Mouse (Mus musculus) regulatory T cell (primary cell): ENCODE results near the gene Kpna2.
"Not testable (repeated sequence)": the region's sequence is repeated elsewhere in the genome, so short reads cannot be mapped to it uniquely, and the experiment has no call there.

ENCODE experiments used
- in situ Hi-C: fragments of 300-600 bp; cut with MboI, MseI; formaldehyde crosslinking; loops from one replicate; pipeline ENCODE4 v1.15.1; 2025; ENCODE audit warnings: high pct_unique_total_duplicates

The Kpna2 gene

GRCm38 (mm10) chr11:107019318-107019717 is 20.0 kb upstream of the Kpna2 start:
- in situ Hi-C loops: no loop called here

GRCm38 (mm10) chr11:107018606-107019005 is 19.3 kb upstream of the Kpna2 start:
- in situ Hi-C loops: no loop called here

GRCm38 (mm10) chr11:107017339-107017886 is 18.1 kb upstream of the Kpna2 start:
- in situ Hi-C loops: no loop called here

GRCm38 (mm10) chr11:107016893-107017292 is 17.6 kb upstream of the Kpna2 start:
- in situ Hi-C loops: no loop called here

- in situ Hi-C loops: not testable (repeated sequence)
Measured at GRCm38 (mm10) chr11:107015535-107016187, 16.3 kb upstream of the Kpna2 start.

GRCm38 (mm10) chr11:107014597-107015309 is 15.4 kb upstream of the Kpna2 start:
- in situ Hi-C loops: no loop called here

- in situ Hi-C loops: no loop called here
Measured at GRCm38 (mm10) chr11:107014020-107014585, 14.8 kb upstream of the Kpna2 start.

- in situ Hi-C loops: no loop called here
Measured at GRCm38 (mm10) chr11:107012324-107013017, 13.1 kb upstream of the Kpna2 start.

- in situ Hi-C loops: no loop called here
Measured at GRCm38 (mm10) chr11:107011669-107012323, 12.5 kb upstream of the Kpna2 start.

- in situ Hi-C loops: no loop called here
Measured at GRCm38 (mm10) chr11:107011171-107011570, 11.8 kb upstream of the Kpna2 start.

GRCm38 (mm10) chr11:107010447-107010846 is 11.1 kb upstream of the Kpna2 start:
- in situ Hi-C loops: no loop called here

- in situ Hi-C loops: no loop called here
Measured at GRCm38 (mm10) chr11:107005538-107005937, 6.2 kb upstream of the Kpna2 start.

GRCm38 (mm10) chr11:107001760-107002675 is 2.7 kb upstream of the Kpna2 start:
- in situ Hi-C loops: no loop called here

- in situ Hi-C loops: no loop called here
Measured at GRCm38 (mm10) chr11:106999949-107000513, 690 bp upstream of the Kpna2 start.

- in situ Hi-C loops: no loop called here
Measured at GRCm38 (mm10) chr11:106998651-106999150, 640 bp downstream of the Kpna2 start.

- in situ Hi-C loops: no loop called here
Measured at GRCm38 (mm10) chr11:106997976-106998375, 1.4 kb downstream of the Kpna2 start.

GRCm38 (mm10) chr11:106996492-106996891 is 2.8 kb downstream of the Kpna2 start:
- in situ Hi-C loops: not testable (repeated sequence)

- in situ Hi-C loops: no loop called here
Measured at GRCm38 (mm10) chr11:106994246-106995085, 4.9 kb downstream of the Kpna2 start.

GRCm38 (mm10) chr11:106987384-106987783 is 12.0 kb downstream of the Kpna2 start:
- in situ Hi-C loops: no loop called here
